ENCODE assay signal across 8 mouse cellular contexts in genomic region chr6:84425823-84426222, GRCm38 (mm10).
DNase-seq lines count a peak whose midpoint lies in the region; ATAC-seq and TF ChIP-seq lines count a peak whose summit lies in the region.

No protein-coding gene starts in this region.

- no peak overlapping the region for H3K9ac ChIP-seq in heart, adult 2 months (ENCODE audit: low read depth, low read length)
- no peak overlapping the region for H3K9ac ChIP-seq in ES-Bruce4 (ENCODE audit: low read depth, poor library complexity, severe bottlenecking)
- H3K9ac ChIP-seq in heart, postnatal 0 days (replicated peaks; ENCODE audit: low read depth, low read length) = no peak overlapping the region

- TF ChIP-seq POLR2A in heart, adult 2 months (IDR thresholded peaks at IDR 0.05; ENCODE audit: insufficient read depth, low read depth, low read length) = no peak
- no peak for TF ChIP-seq POLR2A in ES-Bruce4 (IDR thresholded peaks at IDR 0.05; ENCODE audit: insufficient read depth, low read length)

- peak; percentile 70 for ATAC-seq in heart, postnatal 0 days (ENCODE audit: insufficient read depth, low read depth)
- no peak for ATAC-seq in erythroblast, adult 5-6 weeks (replicated peaks; ENCODE audit: low FRiP score, poor library complexity, severe bottlenecking)

- peaks cover 8% of the 10 kb centered on the region for H3K4me1 ChIP-seq in heart, adult 2 months (ENCODE audit: control insufficient read depth, insufficient read depth, low read length)
- peaks cover 8% of the 10 kb centered on the region for H3K4me1 ChIP-seq in ES-Bruce4 (ENCODE audit: control insufficient read depth, insufficient read depth, low read length)
- peaks cover 9% of the 10 kb centered on the region; the same call in 1 of the 2 replicates for H3K4me1 ChIP-seq in heart, postnatal 0 days (ENCODE audit: control insufficient read depth, insufficient read depth)

- H3K36me3 ChIP-seq in heart, adult 2 months (ENCODE audit: control insufficient read depth, insufficient read depth, low read length) = no peaks in the 10 kb centered on the region
- no peaks in the 10 kb centered on the region for H3K36me3 ChIP-seq in ES-Bruce4 (ENCODE audit: control insufficient read depth, insufficient read depth, low read length, poor library complexity, severe bottlenecking)
- no peaks in the 10 kb centered on the region for H3K36me3 ChIP-seq in heart, postnatal 0 days (replicated peaks; ENCODE audit: control insufficient read depth, insufficient read depth, low read length)

- H3K79me2 ChIP-seq in heart, adult 2 months (replicated peaks; ENCODE audit: control insufficient read depth, insufficient read depth, low read length) = no peaks in the 10 kb centered on the region

- H3K4me2 ChIP-seq in heart, postnatal 0 days (ENCODE audit: low read depth, low read length) = no peak overlapping the region

- no peaks in the 10 kb centered on the region for H3K27me3 ChIP-seq in heart, adult 2 months (ENCODE audit: control insufficient read depth, insufficient read depth, low read length)
- H3K27me3 ChIP-seq in ES-Bruce4 (ENCODE audit: control insufficient read depth, insufficient read depth, low read length, poor library complexity, severe bottlenecking) = no peaks in the 10 kb centered on the region
- peaks cover 11% of the 10 kb centered on the region for H3K27me3 ChIP-seq in heart, postnatal 0 days (ENCODE audit: control insufficient read depth, insufficient read depth, low read length)

- 45% methylated on average over 4 of the region's 4 CpGs for WGBS in heart, adult 2 months
- whole genome bisulfite sequencing in heart, postnatal 0 days = 43% methylated on average over 4 of the region's 4 CpGs

- no peak overlapping the region for H3K27ac ChIP-seq in heart, adult 2 months
- no peak overlapping the region for H3K27ac ChIP-seq in ES-Bruce4 (ENCODE audit: insufficient read depth, low read length)
- H3K27ac ChIP-seq in heart, postnatal 0 days (ENCODE audit: low read depth) = no peak overlapping the region

- intact Hi-C loops in heart, adult 2 months (cut with DNase I) = no loop called here
- intact Hi-C loops in heart, postnatal 25 days (cut with DNase I) = no loop called here
- intact Hi-C loops in left cerebral cortex, postnatal 4 days (cut with DNase I) = no loop called here

- H3K4me3 ChIP-seq in heart, adult 2 months = no peak overlapping the region
- no peak overlapping the region for H3K4me3 ChIP-seq in ES-Bruce4 (ENCODE audit: low read depth, low read length)
- H3K4me3 ChIP-seq in heart, postnatal 0 days (ENCODE audit: low read depth, low read length) = no peak overlapping the region

- peak; percentile 32 to 38 for DNase-seq in heart, adult 2 months
- DNase-seq in heart, postnatal 25 days (ENCODE audit: low spot score) = no peak
- peak; percentile 9 for DNase-seq in cerebellum, adult 8-10 months
- DNase-seq in heart, postnatal 0 days (ENCODE audit: low spot score) = peak; percentile 57
- DNase-seq in left cerebral cortex, postnatal 4 days = peak; percentile 86
- peak; percentile 59 to 66 for DNase-seq in right cerebral cortex, postnatal 10 days (ENCODE audit: low spot score in 2 of 2)

- peak; percentile 81 for TF ChIP-seq CTCF in heart, adult 2 months (IDR thresholded peaks at IDR 0.05)
- TF ChIP-seq CTCF in ES-Bruce4 (IDR thresholded peaks at IDR 0.05; ENCODE audit: low read depth, low read length) = peak; percentile 54
- peak; percentile 80 for TF ChIP-seq CTCF in heart, postnatal 0 days (IDR thresholded peaks at IDR 0.05; ENCODE audit: low read depth)

- H3K9me3 ChIP-seq in ES-Bruce4 (replicated peaks; ENCODE audit: control insufficient read depth, insufficient read depth, low read length, poor library complexity, severe bottlenecking) = no peaks in the 10 kb centered on the region
- H3K9me3 ChIP-seq in heart, postnatal 0 days (replicated peaks; ENCODE audit: control insufficient read depth, low read length) = no peaks in the 10 kb centered on the region

- TF ChIP-seq EP300 in heart, adult 2 months (IDR thresholded peaks at IDR 0.05; ENCODE audit: insufficient read depth, low read depth, low read length) = no peak
- TF ChIP-seq EP300 in ES-Bruce4 (IDR thresholded peaks at IDR 0.05; ENCODE audit: insufficient read depth, low read depth, low read length) = no peak
- no peak for TF ChIP-seq EP300 in heart, postnatal 0 days (IDR thresholded peaks at IDR 0.05; ENCODE audit: low read depth)
